Mouse (Mus musculus) ES-Bruce4 (cell line): ENCODE measurements around the gene Mtus2. TPM values are rescaled to one million over a fixed set of nuclear protein-coding genes. Genes with fewer than 3 reads are reported as not detected.

Experiments
- H3K27ac ChIP-seq: 2 replicates; pipeline ENCODE4 v1.5.1; 2012; ENCODE audit warnings: low read length, inconsistent platforms; ENCODE audit not compliant: insufficient read depth
- H3K27me3 ChIP-seq: 2 replicates; pipeline ENCODE4 v1.6.1; 2012; ENCODE audit warnings: mild to moderate bottlenecking, low read length, inconsistent platforms; ENCODE audit not compliant: control insufficient read depth, poor library complexity, insufficient read depth, severe bottlenecking
- H3K36me3 ChIP-seq: 2 replicates; pipeline ENCODE4 v1.6.1; 2012; ENCODE audit warnings: inconsistent platforms, mild to moderate bottlenecking, low read length, moderate library complexity; ENCODE audit not compliant: control insufficient read depth, poor library complexity, insufficient read depth, severe bottlenecking
- H3K4me1 ChIP-seq: one replicate; pipeline ENCODE4 v1.8.1; 2011; ENCODE audit warnings: low read length; ENCODE audit not compliant: control insufficient read depth, insufficient read depth
- H3K4me3 ChIP-seq: 2 replicates; pipeline ENCODE4 v1.5.1; 2011; ENCODE audit warnings: low read depth, mild to moderate bottlenecking, low read length
- H3K9ac ChIP-seq: 2 replicates; pipeline ENCODE4 v1.6.1; 2012; ENCODE audit warnings: low read depth, mild to moderate bottlenecking, inconsistent platforms; ENCODE audit not compliant: poor library complexity, severe bottlenecking
- H3K9me3 ChIP-seq: replicated peaks from 2 replicates; pipeline ENCODE4 v1.6.1; 2012; ENCODE audit warnings: mild to moderate bottlenecking, low read length, inconsistent platforms; ENCODE audit not compliant: control insufficient read depth, poor library complexity, insufficient read depth, severe bottlenecking
- CTCF ChIP-seq: IDR thresholded peaks from one replicate; pipeline ENCODE4 v1.8.1; 2011; ENCODE audit warnings: low read depth, low read length
- EP300 ChIP-seq: IDR thresholded peaks from 2 replicates; pipeline ENCODE4 v1.6.1; 2011; ENCODE audit warnings: low read depth, low read length; ENCODE audit not compliant: insufficient read depth
- POLR2A ChIP-seq: IDR thresholded peaks from one replicate; pipeline ENCODE4 v1.8.1; 2011; ENCODE audit warnings: low read length; ENCODE audit not compliant: insufficient read depth
- polyA plus RNA-seq: library from polyadenylated mRNA; stranded (reverse); fragments of >200 nt; gene quantifications from 2 replicates; pipeline ENCODE4 v1.2.4, GENCODE M21; 2011; ENCODE audit warnings: low read depth; ENCODE audit not compliant: missing spikeins, insufficient read depth, insufficient read length

The Mtus2 gene
- polyA plus RNA-seq, 1 experiment, result 2.4 TPM

GRCm38 (mm10) chr5:148262016-148262415, 304.9 kb downstream of the Mtus2 start:
- H3K27me3 ChIP-seq, result no peaks in the 10 kb centered on the region; the same call in 1 of the 2 replicates
- peaks cover 1% of the 10 kb centered on the region for H3K4me1 ChIP-seq
- no peaks in the 10 kb centered on the region for H3K9me3 ChIP-seq
- no peak overlapping the region for H3K27ac ChIP-seq
- H3K36me3 ChIP-seq, result no peaks in the 10 kb centered on the region
- no peak for TF ChIP-seq CTCF
- no peak for TF ChIP-seq EP300
- no peak for TF ChIP-seq POLR2A
- H3K9ac ChIP-seq, result no peak overlapping the region
- H3K4me3 ChIP-seq, result no peak overlapping the region

GRCm38 (mm10) chr5:148264819-148265707, 307.9 kb downstream of the Mtus2 start:
- Histone ChIP-seq H3K36me3 (no peaks in the 10 kb centered on the region), H3K27ac (no peak overlapping the region)

GRCm38 (mm10) chr5:148266841-148267240, 309.7 kb downstream of the Mtus2 start:
- peaks cover 1% of the 10 kb centered on the region for H3K4me1 ChIP-seq
- H3K27ac ChIP-seq, result no peak overlapping the region
- no peak overlapping the region for H3K4me3 ChIP-seq
- no peak overlapping the region for H3K9ac ChIP-seq
- no peaks in the 10 kb centered on the region; the same call in 1 of the 2 replicates for H3K27me3 ChIP-seq
- no peaks in the 10 kb centered on the region for H3K36me3 ChIP-seq
- H3K9me3 ChIP-seq, result no peaks in the 10 kb centered on the region
- TF ChIP-seq POLR2A (no peak), CTCF (no peak), EP300 (no peak)

More at GRCm38 (mm10) chr5:148264819-148265707, 307.9 kb downstream of the Mtus2 start:
- TF ChIP-seq POLR2A, result no peak
- TF ChIP-seq CTCF, result no peak
- TF ChIP-seq EP300, result no peak
- H3K4me3 ChIP-seq, result peak overlapping the region; percentile 73
- peaks cover 1% of the 10 kb centered on the region for H3K4me1 ChIP-seq
- no peaks in the 10 kb centered on the region; the same call in 1 of the 2 replicates for H3K27me3 ChIP-seq
- H3K9me3 ChIP-seq, result no peaks in the 10 kb centered on the region
- peak overlapping the region; percentile 24; the same call in 1 of the 2 replicates for H3K9ac ChIP-seq

- H3K4me3 ChIP-seq, result no peak overlapping the region
- TF ChIP-seq CTCF, result no peak
- no peak for TF ChIP-seq POLR2A
- no peak for TF ChIP-seq EP300
- H3K27ac ChIP-seq, result no peak overlapping the region
- no peaks in the 10 kb centered on the region for H3K9me3 ChIP-seq
- peaks cover 1% of the 10 kb centered on the region for H3K4me1 ChIP-seq
- no peaks in the 10 kb centered on the region; the same call in 1 of the 2 replicates for H3K27me3 ChIP-seq
- H3K36me3 ChIP-seq, result no peaks in the 10 kb centered on the region
- no peak overlapping the region for H3K9ac ChIP-seq
Observed at GRCm38 (mm10) chr5:148267446-148267845, 310.3 kb downstream of the Mtus2 start.

- Histone ChIP-seq H3K9me3 (no peaks in the 10 kb centered on the region), H3K36me3 (no peaks in the 10 kb centered on the region), H3K4me3 (no peak overlapping the region), H3K27me3 (no peaks in the 10 kb centered on the region), H3K9ac (no peak overlapping the region), H3K4me1 (no peaks in the 10 kb centered on the region), H3K27ac (no peak overlapping the region)
- TF ChIP-seq CTCF (no peak), EP300 (no peak), POLR2A (no peak)
Observed at GRCm38 (mm10) chr5:148272065-148272464, 314.9 kb downstream of the Mtus2 start.

- no peaks in the 10 kb centered on the region for H3K9me3 ChIP-seq
- no peak overlapping the region for H3K4me3 ChIP-seq
- no peaks in the 10 kb centered on the region for H3K4me1 ChIP-seq
- no peaks in the 10 kb centered on the region for H3K27me3 ChIP-seq
- H3K36me3 ChIP-seq, result no peaks in the 10 kb centered on the region
- H3K27ac ChIP-seq, result no peak overlapping the region
- H3K9ac ChIP-seq, result no peak overlapping the region
- no peak for TF ChIP-seq EP300
- TF ChIP-seq CTCF, result no peak
- TF ChIP-seq POLR2A, result no peak
Observed at GRCm38 (mm10) chr5:148272771-148273170, 315.7 kb downstream of the Mtus2 start.
